Mouse (Mus musculus) adrenal gland, postnatal 10 days (tissue): ENCODE measurements at regions not wholly inside any gene's neighbourhood (a gene's known extent, or its start where the extent isn't known, plus 50 kb on each side); places are given as distances from the start of the nearest gene placed in this dataset.

ENCODE experiments used
- DNase-seq: peaks from one replicate; pipeline ENCODE4 v3.0.0; 2021; ENCODE audit warnings: mixed read lengths

DNA sequence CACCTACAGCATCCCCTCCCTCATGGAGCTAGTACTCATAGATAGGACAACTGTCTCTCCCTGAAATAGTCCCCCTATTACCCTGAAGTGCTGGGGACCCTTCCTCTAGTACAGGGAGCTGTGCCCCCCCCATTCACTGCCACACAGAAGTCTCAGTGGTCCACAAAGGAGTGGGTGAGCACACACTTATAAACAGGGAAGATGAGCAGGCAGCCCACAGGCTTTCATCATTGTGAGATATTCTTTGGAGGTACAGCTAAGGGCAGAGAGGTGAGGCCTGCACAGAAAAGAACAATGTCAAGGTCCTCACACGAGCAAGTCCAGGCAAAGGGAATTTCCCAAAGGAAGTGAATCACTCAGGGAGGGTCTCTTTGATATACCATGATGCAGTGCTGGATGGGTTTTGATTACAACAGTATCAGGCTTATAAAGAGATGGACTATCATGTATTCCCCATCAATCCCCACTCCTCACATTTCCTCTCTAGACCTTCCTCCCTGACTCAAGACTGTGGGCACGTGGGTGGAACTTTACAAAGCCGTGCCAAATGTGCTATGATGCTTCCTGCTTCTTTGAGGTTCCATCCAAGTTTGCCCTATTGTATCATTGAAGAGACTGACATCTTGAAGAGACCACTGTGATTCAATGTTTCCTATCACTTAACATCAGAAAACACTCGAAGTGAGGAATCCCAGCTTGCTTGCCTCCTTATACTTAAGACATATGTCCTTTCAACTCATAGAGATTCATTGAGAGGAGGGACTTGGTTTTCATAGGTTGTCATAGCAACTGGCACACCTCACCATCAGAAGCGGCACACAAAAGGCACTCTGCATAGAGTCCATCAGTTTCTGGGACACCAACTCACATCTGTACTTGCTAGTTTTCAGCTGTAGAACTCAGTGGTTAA, 104.2 kb upstream of the Bcl6 start:
- no peak for DNase-seq

GRCm38 (mm10) chr16:24092136-24092535, 103.5 kb upstream of the Bcl6 start:
- no peak for DNase-seq

GRCm38 (mm10) chr16:24090981-24091380, 102.3 kb upstream of the Bcl6 start:
- no peak for DNase-seq

DNA sequence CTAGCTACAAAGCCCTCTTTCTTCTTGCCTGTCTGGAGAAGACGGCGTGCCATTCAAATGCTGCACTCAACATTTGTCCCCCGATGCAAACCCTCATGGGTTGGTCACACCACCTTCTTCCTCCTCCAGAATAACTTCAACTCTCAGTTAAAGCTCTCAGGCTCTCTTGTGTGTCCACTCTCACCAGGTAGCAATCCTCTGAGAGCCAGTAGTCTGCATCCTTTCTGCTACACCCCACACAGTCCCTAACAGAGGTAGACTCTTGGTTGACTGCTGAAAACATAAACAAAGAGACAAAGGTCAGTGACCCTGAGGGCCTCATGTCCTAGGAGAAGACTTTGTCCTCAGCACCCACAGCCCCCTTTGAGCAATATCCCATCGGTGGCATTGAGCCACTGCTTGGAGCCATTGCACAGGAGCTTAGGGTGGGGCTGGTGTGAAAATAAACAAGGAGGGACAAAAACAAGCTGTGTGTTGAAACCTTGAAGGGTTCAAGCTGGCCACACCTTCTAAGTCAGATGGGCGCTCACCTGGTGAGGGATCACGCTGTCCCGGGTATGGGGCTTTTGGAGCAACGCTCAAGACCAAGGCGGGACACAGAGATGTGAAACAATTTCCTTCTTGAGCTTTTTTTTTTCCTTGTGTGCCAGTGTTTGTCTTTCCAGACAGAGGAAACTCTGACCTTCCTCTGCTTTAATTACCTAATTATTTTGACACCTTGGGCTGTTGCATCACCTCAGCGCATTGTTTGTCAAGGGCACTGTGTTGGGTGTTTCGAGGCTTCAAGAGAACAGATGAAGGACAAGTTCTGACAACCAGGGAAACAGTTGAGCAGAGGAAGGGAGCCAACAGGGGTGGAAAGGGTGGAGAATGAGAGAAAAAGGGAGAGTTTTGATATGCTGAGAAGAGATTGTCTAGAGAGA, 101.4 kb upstream of the Bcl6 start:
- DNase-seq = no peak

- no peak for DNase-seq
These were observed 95.3 kb upstream of the Bcl6 start for GRCm38 (mm10) chr16:24083966-24084365.

DNA sequence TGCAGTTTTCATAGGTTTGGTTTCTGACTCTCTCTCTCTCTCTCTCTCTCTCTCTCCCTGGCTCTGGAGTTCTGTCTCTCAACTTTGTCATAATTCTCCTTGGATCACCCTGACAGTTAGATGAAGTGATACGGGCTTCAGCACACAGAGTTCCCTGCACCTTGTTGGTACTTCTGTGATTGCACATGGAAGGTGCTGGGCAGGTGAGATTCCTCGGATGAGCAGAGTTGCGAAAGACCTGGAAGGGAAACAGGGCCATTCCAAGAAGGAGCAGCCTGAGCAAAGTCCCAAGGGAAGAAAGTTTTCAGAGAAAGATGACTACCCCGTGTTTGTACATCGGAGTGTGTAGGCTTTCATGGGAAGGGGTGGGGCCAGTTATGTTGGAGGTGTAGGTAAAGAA, 91.8 kb upstream of the Bcl6 start:
- DNase-seq = no peak

DNA sequence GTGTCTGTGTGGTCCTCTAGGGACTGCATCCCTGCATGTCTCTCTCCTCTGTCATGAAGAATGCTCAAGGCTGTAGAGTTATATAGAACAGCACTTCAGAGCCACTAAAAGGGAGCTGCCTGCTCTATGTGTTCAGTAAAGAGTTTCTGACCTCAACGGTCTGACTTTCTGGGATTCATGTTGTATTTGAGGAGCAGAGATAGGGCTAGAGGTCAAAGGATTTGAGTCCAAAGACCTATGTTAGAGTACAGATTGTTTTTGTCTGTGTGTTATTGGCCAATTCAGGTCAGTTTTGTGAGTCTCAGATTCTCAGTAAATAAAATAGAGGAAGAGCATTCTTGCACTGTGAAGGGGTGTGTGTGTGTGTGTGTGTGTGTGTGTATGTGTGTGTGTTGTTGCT, 90.0 kb upstream of the Bcl6 start:
- no peak for DNase-seq

DNA sequence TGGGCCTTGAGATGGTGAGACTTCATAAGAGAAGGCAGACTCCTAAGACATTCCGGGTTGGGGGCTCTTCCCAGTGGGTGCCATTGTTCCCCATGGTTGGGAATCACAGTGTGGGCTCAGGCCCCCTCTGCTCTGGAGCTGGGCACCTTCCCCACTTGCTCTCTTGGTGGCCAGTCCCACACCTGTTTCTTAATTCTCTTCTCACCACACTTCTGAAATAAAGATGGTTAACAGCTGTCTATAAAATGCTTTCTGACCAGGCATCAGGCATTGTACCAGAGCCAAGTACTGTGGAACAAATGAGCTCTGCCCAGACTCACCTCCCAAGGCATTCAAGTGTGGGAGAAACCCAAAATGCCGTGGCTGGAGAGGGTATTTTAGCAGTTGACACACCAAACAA, 88.8 kb upstream of the Bcl6 start:
- no peak for DNase-seq

DNA sequence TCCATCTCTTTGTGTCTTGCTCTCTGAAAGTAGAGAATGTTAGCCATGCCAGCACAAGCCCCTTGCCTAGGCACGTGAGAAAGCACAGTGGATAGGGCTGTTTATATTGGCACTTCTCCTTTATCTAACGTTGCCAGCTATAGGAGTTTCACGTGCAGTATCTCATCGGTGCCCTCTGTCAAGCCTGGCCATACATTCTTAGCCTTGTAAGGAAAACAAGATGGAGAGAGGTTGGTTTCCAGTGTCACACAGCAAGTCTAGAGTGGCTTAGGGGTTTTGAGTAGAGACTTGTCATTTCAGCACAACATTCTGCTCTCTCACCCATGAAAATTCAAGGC, 88.1 kb upstream of the Bcl6 start:
- no peak for DNase-seq

DNA sequence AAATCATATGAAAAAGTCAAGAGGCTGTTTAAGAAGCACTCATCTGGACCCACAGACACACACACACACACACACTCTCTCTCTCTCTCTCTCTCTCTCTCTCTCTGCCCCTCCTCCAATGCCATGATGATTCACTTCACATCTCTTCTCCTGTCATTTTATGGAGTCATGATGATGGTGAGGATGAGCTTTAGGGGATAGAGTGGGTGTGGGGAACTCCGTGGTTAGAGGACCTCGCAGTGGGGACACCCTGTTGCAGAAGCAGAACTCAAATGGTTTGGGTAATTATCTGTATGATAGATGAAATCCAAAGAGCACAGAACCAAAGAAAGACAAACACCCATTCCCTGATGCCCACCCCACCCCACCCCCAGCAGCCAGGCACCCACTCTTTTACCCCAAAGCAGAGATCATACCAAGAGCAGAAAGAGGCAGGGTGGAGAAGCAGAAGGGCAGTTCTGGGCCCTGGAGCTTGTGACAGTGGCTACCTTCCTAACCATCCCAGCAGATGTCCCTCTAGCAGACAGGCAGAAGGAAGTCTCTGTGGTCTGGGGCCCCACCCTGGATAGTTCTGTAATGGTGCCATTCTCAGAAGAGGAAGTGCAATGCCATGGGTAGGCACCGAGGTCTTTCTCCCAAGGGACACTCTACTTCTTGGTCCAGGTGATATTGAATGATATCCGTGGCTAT, 87.6 kb upstream of the Bcl6 start:
- DNase-seq = no peak

- DNase-seq = no peak
These were observed 85.1 kb upstream of the Bcl6 start for GRCm38 (mm10) chr16:24073613-24074244.

DNA sequence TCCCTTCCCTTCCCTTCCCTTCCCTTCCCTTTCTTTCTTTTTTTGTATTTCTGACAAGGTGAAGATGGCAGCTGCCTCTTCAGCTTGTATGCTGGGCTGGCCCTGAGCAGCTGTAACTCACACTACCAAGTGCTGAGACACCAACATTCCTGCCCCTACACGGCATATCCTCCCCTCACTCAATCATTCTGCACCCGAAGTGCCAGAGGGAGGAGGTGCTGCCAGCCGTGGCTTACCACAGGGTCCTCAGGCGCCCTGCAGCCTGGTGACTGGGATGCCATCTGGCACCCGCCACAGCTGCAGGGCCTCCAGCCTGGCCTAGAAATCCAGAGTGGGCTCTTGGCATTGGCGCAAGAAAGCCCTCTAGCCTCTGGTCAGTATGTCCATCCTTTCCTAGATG, 84.4 kb upstream of the Bcl6 start:
- no peak for DNase-seq

- no peak for DNase-seq
These were observed 80.8 kb upstream of the Bcl6 start for GRCm38 (mm10) chr16:24069411-24069810.

DNA sequence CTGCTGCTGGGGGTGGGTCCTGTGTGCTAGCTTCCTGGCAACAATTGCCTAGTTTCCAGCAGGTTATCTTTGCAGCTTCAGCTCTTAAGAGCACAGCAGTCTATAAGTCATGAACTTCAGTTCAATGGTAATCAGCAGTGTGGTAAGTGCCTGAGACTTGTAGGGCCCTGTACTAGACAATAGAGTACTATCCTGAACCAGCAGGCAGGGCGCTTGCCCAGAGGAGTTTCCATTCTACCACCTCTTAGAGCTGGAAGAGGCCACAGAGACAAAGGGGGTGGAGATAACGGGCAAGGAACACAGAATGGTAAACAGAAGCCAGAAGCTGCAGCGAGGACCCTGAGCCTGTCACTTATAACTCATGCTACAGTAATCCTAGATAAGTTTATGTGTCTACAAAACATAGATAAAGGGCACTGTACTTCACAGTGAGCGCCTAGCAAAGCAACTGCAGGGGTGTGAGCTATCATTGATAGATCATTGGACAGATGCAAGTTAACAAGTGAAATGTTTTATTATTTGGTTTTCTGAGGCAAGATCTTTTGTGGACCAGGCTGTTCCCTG, 79.7 kb upstream of the Bcl6 start:
- DNase-seq = no peak

GRCm38 (mm10) chr16:24062314-24062713, 73.7 kb upstream of the Bcl6 start:
- DNase-seq = no peak

- no peak for DNase-seq
These were observed 72.8 kb upstream of the Bcl6 start for GRCm38 (mm10) chr16:24061496-24061895.

- no peak for DNase-seq
These were observed 70.5 kb upstream of the Bcl6 start for GRCm38 (mm10) chr16:24059090-24059600.

DNA sequence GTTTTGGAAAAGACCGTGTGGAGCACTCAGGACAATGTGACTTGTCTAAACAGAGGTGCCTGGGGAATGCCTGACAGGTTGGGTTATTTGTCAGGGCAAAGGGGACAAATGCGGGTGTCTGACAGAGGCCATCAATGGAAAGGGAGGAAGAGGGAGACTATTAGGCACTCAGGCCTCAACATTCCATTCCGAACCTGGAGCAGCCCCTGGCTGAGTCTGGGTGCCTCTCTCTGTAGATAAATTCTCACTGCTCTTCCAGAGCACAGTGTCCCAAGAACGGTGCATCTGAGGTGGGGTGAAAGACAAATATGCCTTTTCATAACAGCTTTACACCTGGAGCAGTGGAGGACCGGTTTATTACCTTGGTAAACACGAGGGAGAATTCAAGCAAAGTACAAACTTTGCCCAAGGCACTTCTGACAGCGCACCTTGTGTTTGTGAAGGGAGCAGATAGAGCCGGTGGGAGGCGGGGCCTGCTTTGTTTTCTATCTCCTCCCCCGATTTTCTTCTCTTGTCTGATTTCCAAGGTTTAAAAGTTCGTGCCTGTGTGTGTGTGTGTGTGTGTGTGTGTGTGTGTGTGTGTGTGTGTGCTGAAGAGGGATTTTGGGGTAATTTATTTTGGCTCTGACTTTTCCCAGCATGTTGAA, 68.4 kb upstream of the Bcl6 start:
- DNase-seq = peak; percentile 54

GRCm38 (mm10) chr16:24056123-24056884, 67.7 kb upstream of the Bcl6 start:
- peak; percentile 21 for DNase-seq

DNA sequence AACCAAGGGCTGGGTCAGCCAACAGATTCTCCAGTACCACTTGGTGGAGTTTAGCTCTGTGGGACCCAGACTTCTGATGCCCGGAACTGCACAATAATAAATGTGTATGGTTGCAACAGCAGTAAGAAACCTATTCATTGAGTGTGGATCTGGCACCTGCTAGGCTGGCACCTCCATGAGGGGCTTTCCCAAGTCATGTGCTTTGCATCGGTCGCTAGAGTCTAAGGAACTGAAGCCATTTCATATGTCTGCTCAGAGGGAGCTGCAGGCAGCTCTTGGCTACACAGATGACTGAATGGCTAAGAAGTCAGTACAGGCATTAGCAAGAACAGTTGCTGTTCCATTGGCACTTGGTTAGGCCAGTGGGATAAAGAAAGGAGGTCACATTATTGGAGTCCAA, 65.6 kb upstream of the Bcl6 start:
- no peak for DNase-seq
